Mouse (Mus musculus): Measurements from ENCODE around the gene Spint4.

DNA sequence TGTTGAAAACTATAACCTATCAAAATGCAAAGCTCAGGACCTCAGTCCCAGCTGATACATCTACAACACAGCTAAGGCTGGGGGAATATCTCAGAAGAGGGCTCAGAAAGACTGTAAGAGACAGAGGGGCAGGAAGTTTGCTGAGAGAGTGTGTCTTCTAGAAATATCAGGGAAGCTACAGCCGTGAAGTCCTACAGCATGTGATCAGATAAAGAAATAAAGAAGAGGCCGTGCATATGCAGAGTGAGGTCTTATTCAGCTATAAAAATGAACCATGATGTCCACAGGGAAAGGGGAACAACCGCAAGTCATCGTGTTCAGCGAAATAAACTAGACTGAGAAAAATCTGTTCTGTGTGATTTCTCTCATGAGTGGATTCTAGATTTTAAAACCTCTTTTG is 28.0 kb upstream of the Spint4 start:
- TF ChIP-seq CTCF (conservative IDR thresholded peaks at IDR 0.05; ENCODE audit: low read length) (no peak), NANOG (IDR thresholded peaks at IDR 0.05; ENCODE audit: borderline replicate concordance, low read length) (no peak), POU5F1 (IDR thresholded peaks at IDR 0.05; ENCODE audit: borderline replicate concordance, low read length) (no peak)

Measured in E14TG2a.4 (cell line).